Mouse (Mus musculus): ENCODE measurements around the gene Trmt44.

DNA sequence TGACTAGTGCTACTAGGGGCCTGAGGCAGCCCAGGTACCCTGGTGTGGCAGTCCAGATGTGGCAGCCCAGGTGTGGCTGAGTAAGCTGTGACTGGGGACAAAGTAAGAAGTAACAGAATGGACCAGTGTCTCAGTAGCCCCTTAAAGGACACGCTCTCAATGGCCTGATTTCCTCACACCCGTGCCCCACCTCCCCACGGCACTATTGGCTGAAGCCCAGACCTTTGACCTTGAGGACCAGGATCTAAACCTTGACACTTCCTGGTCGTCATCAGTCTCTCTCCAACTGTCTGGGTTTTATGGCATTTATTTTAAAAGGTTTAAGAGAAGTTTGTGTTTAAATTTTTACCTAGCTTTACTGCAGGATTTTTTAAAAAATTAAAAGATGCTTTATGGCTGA, 18.0 kb upstream of the Trmt44 start:
- TF ChIP-seq POLR2A (IDR thresholded peaks at IDR 0.05; ENCODE audit: extremely low read depth, insufficient read depth, low read length) (no peak), CTCF (IDR thresholded peaks at IDR 0.05; ENCODE audit: extremely low read depth, insufficient read depth, low read length) (no peak)
